Mouse (Mus musculus) forebrain, embryonic 15.5 days (tissue): ENCODE data around the gene Csnk1g2. TPM values are rescaled to one million over a fixed set of nuclear protein-coding genes. Genes with fewer than 3 reads are reported as not detected.
A peak's percentile ranks its signal among the peaks of the same experiment; 100 is the strongest.

Source experiments
- ATAC-seq: fragments of 200-750 bp; cut with Nextera tagmentation; replicated peaks from 2 replicates; pipeline ENCODE4 v1.8.0; 2017; ENCODE audit warnings: mild to moderate bottlenecking, moderate TSS enrichment, moderate library complexity
- H3K27ac ChIP-seq: fragments of 300-500 bp; sonication (generic); replicated peaks from 2 replicates; pipeline ENCODE4 v1.5.1; 2015; ENCODE audit warnings: mild to moderate bottlenecking, inconsistent platforms
- H3K27me3 ChIP-seq: fragments of 300-500 bp; sonication (generic); 2 replicates; pipeline ENCODE4 v1.6.1; 2015; ENCODE audit warnings: inconsistent platforms
- H3K36me3 ChIP-seq: fragments of 300-500 bp; sonication (generic); 2 replicates; pipeline ENCODE4 v1.6.1; 2015; ENCODE audit warnings: mild to moderate bottlenecking, inconsistent platforms
- H3K4me1 ChIP-seq: fragments of 300-500 bp; sonication (generic); 2 replicates; pipeline ENCODE4 v1.6.1; 2015; ENCODE audit warnings: inconsistent platforms
- H3K4me2 ChIP-seq: fragments of 300-500 bp; sonication (generic); replicated peaks from 2 replicates; pipeline ENCODE4 v1.6.1; 2015; ENCODE audit warnings: mild to moderate bottlenecking, inconsistent platforms
- H3K4me3 ChIP-seq: fragments of 300-500 bp; sonication (generic); 2 replicates; pipeline ENCODE4 v1.5.1; 2015; ENCODE audit warnings: mild to moderate bottlenecking, inconsistent platforms
- H3K9ac ChIP-seq: fragments of 300-500 bp; sonication (generic); replicated peaks from 2 replicates; pipeline ENCODE4 v1.6.1; 2015; ENCODE audit warnings: mild to moderate bottlenecking, inconsistent platforms
- H3K9me3 ChIP-seq: fragments of 300-500 bp; sonication (generic); 2 replicates; pipeline ENCODE4 v1.6.1; 2016; ENCODE audit warnings: inconsistent platforms
- WGBS: fragments of 180-500 bp; shearing (Covaris S2); methylation state at CpG from one replicate; pipeline ENCODE4 v1.1.7; 2015; ENCODE audit warnings: mixed read lengths; 5-methylcytosine and 5-hydroxymethylcytosine counted together
- polyA plus RNA-seq: library from polyadenylated mRNA; unstranded; fragments of >200 nt; fragmentation: Nextera tagmentation; extraction: Ambion mirVana; gene quantifications from 2 replicates; pipeline ENCODE4 v1.2.1, GENCODE M21; 2015

Csnk1g2 gene
- polyA plus RNA-seq, 1 experiment from 2014 or later: 126 TPM

GRCm38 (mm10) chr10:80619465-80620244 lies 3.0 kb upstream of the Csnk1g2 start:
- peaks cover 24% of the 10 kb centered on the region for H3K4me1 ChIP-seq
- H3K9me3 ChIP-seq: no peaks in the 10 kb centered on the region
- peaks cover 16% of the 10 kb centered on the region for H3K36me3 ChIP-seq
- no peak overlapping the region for H3K4me2 ChIP-seq
- 39% methylated on average over 8 of the region's 8 CpGs for WGBS
- H3K9ac ChIP-seq: no peak overlapping the region
- no peaks in the 10 kb centered on the region for H3K27me3 ChIP-seq
- no peak overlapping the region for H3K27ac ChIP-seq
- H3K4me3 ChIP-seq: no peak overlapping the region
- ATAC-seq: no peak

DNA sequence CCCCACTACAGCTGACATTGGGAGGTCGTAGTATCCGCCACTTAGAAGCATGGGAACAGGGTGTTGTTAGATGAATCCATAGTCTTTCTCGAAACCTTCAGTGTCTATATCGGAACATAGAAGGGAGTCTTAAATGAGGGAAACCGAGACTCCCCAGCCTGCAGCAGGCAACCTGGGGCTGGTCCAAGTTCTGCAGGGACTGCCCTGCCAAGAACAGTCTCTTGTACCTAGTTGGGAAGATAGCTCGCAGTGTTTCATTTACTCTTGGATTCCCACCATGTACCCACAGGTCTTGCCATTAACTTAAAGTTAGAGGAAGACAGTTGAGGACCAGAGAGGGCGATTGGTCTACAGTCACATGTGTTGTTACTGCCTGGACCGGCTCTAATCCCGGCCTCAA lies 2.3 kb upstream of the Csnk1g2 start:
- H3K4me2 ChIP-seq: no peak overlapping the region
- no peaks in the 10 kb centered on the region for H3K9me3 ChIP-seq
- no peak for ATAC-seq
- WGBS: 85% methylated on average over 9 of the region's 9 CpGs
- H3K4me1 ChIP-seq: peaks cover 29% of the 10 kb centered on the region
- no peak overlapping the region for H3K4me3 ChIP-seq
- H3K27me3 ChIP-seq: no peaks in the 10 kb centered on the region
- peaks cover 9% of the 10 kb centered on the region for H3K36me3 ChIP-seq
- H3K27ac ChIP-seq: no peak overlapping the region
- no peak overlapping the region for H3K9ac ChIP-seq

DNA sequence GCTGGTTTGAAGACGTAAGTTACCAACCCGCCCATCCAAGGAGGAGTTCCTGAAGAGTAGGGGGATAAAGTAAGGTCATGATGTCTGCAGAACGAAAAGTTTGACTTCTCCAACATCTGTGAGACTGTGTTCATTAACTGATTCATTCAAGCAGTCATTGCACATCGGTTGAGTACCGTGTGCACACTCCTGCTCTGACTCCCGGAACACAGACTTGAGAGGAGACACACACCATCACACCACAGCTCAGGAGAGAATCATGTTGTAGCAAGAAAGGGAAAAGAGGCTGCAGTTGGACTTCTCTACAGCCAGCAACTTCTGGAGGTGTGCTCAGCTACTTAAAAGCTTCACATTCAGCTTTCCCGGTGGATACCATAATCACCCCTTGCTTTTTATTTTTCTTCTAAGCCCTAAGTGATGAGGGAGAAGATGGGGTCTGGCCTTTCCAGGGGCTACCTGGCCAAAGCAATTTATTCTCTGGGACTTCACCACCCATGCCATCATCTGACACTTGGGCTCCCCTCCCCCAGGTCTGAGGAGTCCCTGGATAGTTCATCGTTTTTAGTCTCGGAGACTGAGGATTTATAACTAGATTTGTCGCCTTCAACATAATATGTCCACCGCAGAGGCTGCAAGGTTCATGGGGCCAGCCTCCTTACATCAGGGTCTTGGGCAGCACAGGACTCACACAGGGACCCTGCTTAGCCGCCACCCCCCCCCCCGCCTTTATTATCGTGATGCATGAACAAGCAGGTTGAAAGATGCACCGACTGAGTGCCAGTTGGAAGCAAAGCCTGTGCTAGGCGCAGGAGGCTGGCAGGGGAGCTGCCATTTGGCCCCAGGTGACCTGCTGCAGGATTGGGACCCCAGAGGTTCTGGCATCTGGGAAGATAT lies 1.6 kb upstream of the Csnk1g2 start:
- WGBS: 54% methylated on average over 16 of the region's 16 CpGs
- Histone ChIP-seq H3K27ac (peak overlapping the region; percentile 100), H3K9ac (peak overlapping the region; percentile 55), H3K36me3 (peaks cover 2% of the 10 kb centered on the region; the same call in 1 of the 2 replicates), H3K4me3 (peak overlapping the region; percentile 84), H3K9me3 (no peaks in the 10 kb centered on the region), H3K4me1 (peaks cover 29% of the 10 kb centered on the region), H3K27me3 (no peaks in the 10 kb centered on the region), H3K4me2 (peak overlapping the region; percentile 63)
- ATAC-seq: no peak

DNA sequence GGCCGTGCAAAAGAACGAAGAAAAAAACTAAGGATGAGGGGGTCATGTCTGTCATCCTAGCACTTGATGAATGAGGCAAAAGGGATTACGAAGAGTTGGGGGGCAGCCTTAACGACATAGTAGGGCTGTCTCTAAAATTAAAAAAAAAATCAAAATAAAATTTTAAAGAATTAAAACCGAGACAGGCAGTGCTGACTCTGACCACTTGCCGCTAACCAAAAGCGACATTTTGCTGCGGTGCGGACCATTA lies 1.0 kb upstream of the Csnk1g2 start:
- Histone ChIP-seq H3K27me3 (no peaks in the 10 kb centered on the region), H3K4me3 (peak overlapping the region; percentile 84), H3K9ac (peak overlapping the region; percentile 55), H3K9me3 (no peaks in the 10 kb centered on the region), H3K4me2 (peak overlapping the region; percentile 63), H3K36me3 (no peaks in the 10 kb centered on the region), H3K4me1 (peaks cover 29% of the 10 kb centered on the region), H3K27ac (peak overlapping the region; percentile 100)
- ATAC-seq: peak; percentile 0; the same call in 1 of the 2 replicates
- 3% methylated on average over 9 of the region's 9 CpGs for WGBS

DNA sequence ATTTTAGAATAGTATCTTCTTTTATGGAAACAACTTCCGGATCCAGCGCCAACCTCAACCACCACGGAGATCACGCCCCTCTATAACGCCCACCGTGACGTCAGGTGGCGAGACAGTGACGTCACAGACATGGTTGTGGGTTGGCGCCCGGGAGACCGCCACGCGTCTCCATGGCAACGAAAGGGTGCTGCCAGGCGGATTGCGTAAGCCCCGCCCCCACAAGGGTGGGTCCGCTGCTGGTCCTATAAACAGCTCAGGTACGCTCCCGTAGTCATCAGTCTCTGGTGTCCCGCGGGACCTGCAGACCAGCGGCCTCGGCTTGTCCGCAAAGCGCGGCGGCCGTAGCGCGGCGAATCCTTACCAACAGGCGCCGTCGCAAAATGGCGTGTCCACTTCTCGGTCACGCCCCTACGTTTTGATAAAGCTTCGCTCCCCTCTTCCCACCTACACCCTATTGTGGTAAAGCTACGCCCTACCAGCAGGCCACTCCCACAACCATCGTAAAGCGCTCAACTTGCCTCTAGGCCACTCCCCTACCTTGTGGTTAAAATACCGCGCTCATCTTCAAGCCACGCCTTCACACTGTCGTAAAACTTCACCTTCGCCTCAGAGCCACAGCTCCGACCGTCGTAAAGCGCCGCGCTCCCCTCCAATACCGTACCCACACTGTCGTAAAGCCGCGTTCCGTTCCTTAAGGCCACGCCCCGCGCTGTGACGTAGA lies 538 bp upstream of the Csnk1g2 start:
- ATAC-seq: peak; percentile 96
- H3K4me2 ChIP-seq: peak overlapping the region; percentile 63
- WGBS: under 1% methylated on average over 64 of the region's 64 CpGs

GRCm38 (mm10) chr10:80623457-80624191 lies 986 bp downstream of the Csnk1g2 start:
- H3K4me3 ChIP-seq: peak overlapping the region; percentile 84
- H3K27ac ChIP-seq: peak overlapping the region; percentile 100
- peaks cover 30% of the 10 kb centered on the region for H3K4me1 ChIP-seq
- no peaks in the 10 kb centered on the region for H3K36me3 ChIP-seq
- peak overlapping the region; percentile 88 for H3K9ac ChIP-seq
- H3K9me3 ChIP-seq: no peaks in the 10 kb centered on the region
- 18% methylated on average over 15 of the region's 15 CpGs for WGBS
- H3K4me2 ChIP-seq: peak overlapping the region; percentile 92
- no peaks in the 10 kb centered on the region for H3K27me3 ChIP-seq
- ATAC-seq: no peak

More for the DNA sequence above, 538 bp upstream of the Csnk1g2 start:
- Histone ChIP-seq H3K27ac (peak overlapping the region; percentile 100), H3K9me3 (no peaks in the 10 kb centered on the region), H3K36me3 (no peaks in the 10 kb centered on the region), H3K9ac (peak overlapping the region; percentile 55), H3K4me3 (peak overlapping the region; percentile 84), H3K27me3 (no peaks in the 10 kb centered on the region), H3K4me1 (peaks cover 29% of the 10 kb centered on the region)

- Histone ChIP-seq H3K4me1 (peaks cover 36% of the 10 kb centered on the region), H3K36me3 (no peaks in the 10 kb centered on the region), H3K4me2 (no peak overlapping the region), H3K9me3 (no peaks in the 10 kb centered on the region), H3K4me3 (no peak overlapping the region), H3K9ac (no peak overlapping the region), H3K27ac (no peak overlapping the region), H3K27me3 (no peaks in the 10 kb centered on the region)
- no peak for ATAC-seq
- 92% methylated on average over 4 of the region's 4 CpGs for WGBS
These were observed 3.1 kb downstream of the Csnk1g2 start for GRCm38 (mm10) chr10:80625764-80626163.

DNA sequence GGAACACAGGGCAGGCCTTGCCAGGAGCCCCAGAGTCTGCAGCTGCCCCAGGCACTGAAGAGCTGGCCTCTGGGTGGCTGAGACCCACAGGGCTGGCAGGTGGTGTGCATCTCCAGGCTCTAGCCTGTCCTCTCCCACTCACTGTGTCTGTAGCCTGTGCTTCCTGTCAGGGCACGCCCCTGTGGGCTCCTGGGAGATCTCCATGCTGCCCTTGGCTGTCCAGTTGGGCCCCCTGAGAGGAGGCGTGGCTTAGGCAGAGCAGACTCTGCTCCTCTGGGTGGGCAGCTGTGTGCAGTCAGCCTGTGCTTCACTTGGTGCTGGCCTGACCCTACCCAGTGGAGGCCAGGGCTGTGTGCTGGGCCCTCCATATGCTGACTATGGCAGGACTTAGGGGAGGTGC lies 5.0 kb downstream of the Csnk1g2 start:
- no peak overlapping the region for H3K4me3 ChIP-seq
- no peak overlapping the region for H3K27ac ChIP-seq
- 63% methylated on average over 2 of the region's 2 CpGs for WGBS
- no peak overlapping the region for H3K4me2 ChIP-seq
- H3K27me3 ChIP-seq: no peaks in the 10 kb centered on the region
- no peaks in the 10 kb centered on the region for H3K36me3 ChIP-seq
- ATAC-seq: no peak
- H3K9ac ChIP-seq: no peak overlapping the region
- H3K9me3 ChIP-seq: no peaks in the 10 kb centered on the region
- peaks cover 29% of the 10 kb centered on the region for H3K4me1 ChIP-seq

DNA sequence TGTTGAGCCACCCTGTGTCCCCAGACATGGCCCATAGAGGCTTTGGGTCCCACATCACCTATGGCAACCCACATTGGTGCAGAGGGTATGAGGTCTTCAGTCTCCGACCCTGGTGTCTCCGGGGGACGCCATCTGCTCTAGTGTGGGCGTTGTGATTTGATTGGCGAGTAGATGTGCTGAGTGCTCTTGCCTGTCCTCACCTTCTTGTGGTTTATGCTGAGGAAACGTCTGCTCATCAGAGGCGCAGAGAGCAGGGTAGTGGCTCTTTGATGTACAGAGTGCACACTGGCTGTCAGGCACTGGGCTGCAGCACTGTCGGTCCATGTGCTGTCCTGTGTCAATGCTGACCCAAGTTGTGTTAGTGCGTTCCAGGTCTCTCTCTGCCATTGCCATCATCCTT lies 6.3 kb downstream of the Csnk1g2 start:
- Histone ChIP-seq H3K4me2 (no peak overlapping the region), H3K27ac (no peak overlapping the region), H3K4me3 (no peak overlapping the region), H3K36me3 (0 out of 2 replicates have a peak, but pooled peaks cover under 1% of the 10 kb centered on the region), H3K27me3 (no peaks in the 10 kb centered on the region), H3K4me1 (peaks cover 19% of the 10 kb centered on the region), H3K9me3 (no peaks in the 10 kb centered on the region), H3K9ac (no peak overlapping the region)
- WGBS: 85% methylated on average over 9 of the region's 9 CpGs
- no peak for ATAC-seq

- Histone ChIP-seq H3K4me2 (no peak overlapping the region), H3K27ac (no peak overlapping the region), H3K4me1 (no peaks in the 10 kb centered on the region), H3K36me3 (peaks cover 61% of the 10 kb centered on the region), H3K9ac (no peak overlapping the region), H3K27me3 (no peaks in the 10 kb centered on the region), H3K4me3 (no peak overlapping the region), H3K9me3 (no peaks in the 10 kb centered on the region)
- 90% methylated on average over 6 of the region's 6 CpGs for WGBS
- ATAC-seq: no peak
These were observed 12.7 kb downstream of the Csnk1g2 start for GRCm38 (mm10) chr10:80635345-80635744.

- no peak for ATAC-seq
- peaks cover 51% of the 10 kb centered on the region for H3K36me3 ChIP-seq
- 93% methylated on average over 10 of the region's 10 CpGs for WGBS
These were observed 24.3 kb downstream of the Csnk1g2 start for GRCm38 (mm10) chr10:80646936-80647335.

More at GRCm38 (mm10) chr10:80646936-80647335, 24.3 kb downstream of the Csnk1g2 start:
- Histone ChIP-seq H3K4me3 (no peak overlapping the region), H3K27ac (no peak overlapping the region), H3K4me2 (no peak overlapping the region), H3K4me1 (no peaks in the 10 kb centered on the region), H3K9me3 (no peaks in the 10 kb centered on the region), H3K27me3 (no peaks in the 10 kb centered on the region), H3K9ac (no peak overlapping the region)
